Mouse (Mus musculus) heart, adult 2 months (tissue): ENCODE data around the gene Sfxn1. TPM values are rescaled to one million over a fixed set of nuclear protein-coding genes. Genes with fewer than 3 reads are reported as not detected.

Experiments
- DNase-seq, 2 experiments: peaks; one replicate each; pipeline ENCODE4 v3.0.0; 2021
- H3K27ac ChIP-seq: fragments of 200-600 bp; 2 replicates; pipeline ENCODE4 v1.8.1; 2022
- H3K27me3 ChIP-seq: fragments of 200-500 bp; 2 replicates; pipeline ENCODE4 v1.6.1; 2012; ENCODE audit warnings: mild to moderate bottlenecking, low read length, inconsistent platforms, mixed read lengths; ENCODE audit not compliant: control insufficient read depth, insufficient read depth
- H3K36me3 ChIP-seq: fragments of 200-500 bp; 2 replicates; pipeline ENCODE4 v1.6.1; 2012; ENCODE audit warnings: low read length, inconsistent platforms; ENCODE audit not compliant: control insufficient read depth, insufficient read depth
- H3K4me1 ChIP-seq: fragments of 200-500 bp; 2 replicates; pipeline ENCODE4 v1.6.1; 2011; ENCODE audit warnings: low read length; ENCODE audit not compliant: control insufficient read depth, insufficient read depth
- H3K4me3 ChIP-seq: fragments of 200-600 bp; 2 replicates; pipeline ENCODE4 v1.8.1; 2022
- H3K79me2 ChIP-seq: fragments of 200-500 bp; replicated peaks from 2 replicates; pipeline ENCODE4 v1.6.1; 2012; ENCODE audit warnings: mild to moderate bottlenecking, inconsistent platforms, low read length, moderate library complexity, mixed read lengths; ENCODE audit not compliant: control insufficient read depth, insufficient read depth
- H3K9ac ChIP-seq: fragments of 200-500 bp; 2 replicates; pipeline ENCODE4 v1.6.1; 2012; ENCODE audit warnings: low read depth, mild to moderate bottlenecking, control low read depth, inconsistent platforms, low read length, mixed read lengths
- CTCF ChIP-seq: fragments of 200-600 bp; IDR thresholded peaks from 2 replicates; pipeline ENCODE4 v1.8.1; 2022; ENCODE audit warnings: antibody characterized with exemption, mild to moderate bottlenecking, moderate library complexity
- EP300 ChIP-seq: fragments of 200-500 bp; IDR thresholded peaks from 2 replicates; pipeline ENCODE4 v1.6.1; 2011; ENCODE audit warnings: low read depth, low read length, control low read depth; ENCODE audit not compliant: insufficient read depth
- POLR2A ChIP-seq: fragments of 200-500 bp; IDR thresholded peaks from 2 replicates; pipeline ENCODE4 v1.6.1; 2011; ENCODE audit warnings: mild to moderate bottlenecking, low read depth, low read length, control low read depth; ENCODE audit not compliant: insufficient read depth
- WGBS: fragments of 180-500 bp; shearing (Covaris S2); methylation state at CpG from one replicate; pipeline ENCODE4 v1.1.7; 2018; 5-methylcytosine and 5-hydroxymethylcytosine counted together
- intact Hi-C: fragments of 180-260 bp; cut with DNase I; formaldehyde crosslinking; loops from one replicate; pipeline ENCODE4 v1.15.1; 2025
- polyA plus RNA-seq: library from polyadenylated mRNA; depleted of rRNA; stranded (reverse); fragments of >200 nt; gene quantifications from 2 replicates; pipeline ENCODE4 v1.2.3, GENCODE M21; 2012; rRNA removed
- total RNA-seq, 2 experiments: library from RNA; stranded (reverse); gene quantifications; 2 replicates each; pipeline ENCODE4 v1.2.3; 2021

Sfxn1 gene
- total and polyA plus RNA-seq, 3 experiments: 6.8 to 8.5 (median 8.1) TPM

DNA sequence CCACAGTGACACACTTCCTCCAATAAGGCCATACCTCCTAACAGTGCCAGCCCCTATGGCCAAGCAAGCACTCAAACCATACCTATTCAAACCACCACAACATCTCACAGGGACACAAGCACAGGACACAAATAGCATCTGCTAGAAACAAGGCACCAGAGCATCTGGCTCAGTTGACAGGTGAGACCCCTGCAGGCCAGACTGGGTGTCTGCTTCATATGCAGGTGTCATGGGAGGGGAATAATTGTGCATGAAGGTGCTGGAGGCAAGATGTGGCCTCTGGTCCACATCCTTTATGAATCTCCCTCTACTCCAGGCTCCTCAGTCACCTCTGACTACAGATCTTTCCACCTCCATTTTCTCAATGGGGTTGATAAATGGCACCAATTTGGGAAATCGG is 80.8 kb downstream of the Sfxn1 start:
- no peak overlapping the region for H3K9ac ChIP-seq
- H3K4me1 ChIP-seq: peaks cover 6% of the 10 kb centered on the region
- TF ChIP-seq POLR2A (no peak), CTCF (no peak), EP300 (no peak)
- WGBS: 78% methylated on average over 1 of the region's 1 CpGs
- no peaks in the 10 kb centered on the region for H3K36me3 ChIP-seq
- H3K27me3 ChIP-seq: no peaks in the 10 kb centered on the region
- intact Hi-C loops: no loop called here
- H3K79me2 ChIP-seq: no peaks in the 10 kb centered on the region
- H3K27ac ChIP-seq: no peak overlapping the region
- no peak for DNase-seq
- no peak overlapping the region for H3K4me3 ChIP-seq

GRCm38 (mm10) chr13:54152911-54153310 is 81.2 kb downstream of the Sfxn1 start:
- TF ChIP-seq CTCF (no peak), EP300 (no peak)
- peaks cover 6% of the 10 kb centered on the region for H3K4me1 ChIP-seq
- WGBS: 68% methylated on average over 7 of the region's 7 CpGs

GRCm38 (mm10) chr13:54153672-54154218 is 82.1 kb downstream of the Sfxn1 start:
- no peaks in the 10 kb centered on the region for H3K36me3 ChIP-seq
- H3K9ac ChIP-seq: no peak overlapping the region
- no peak overlapping the region for H3K4me3 ChIP-seq
- DNase-seq: no peak
- intact Hi-C loops: no loop called here
- H3K27ac ChIP-seq: no peak overlapping the region
- H3K4me1 ChIP-seq: peaks cover 6% of the 10 kb centered on the region
- no peaks in the 10 kb centered on the region for H3K27me3 ChIP-seq
- TF ChIP-seq POLR2A: no peak; the same call in 1 of the 2 replicates
- TF ChIP-seq CTCF: no peak
- 0 out of 2 replicates have a peak, but pooled peaks have one; percentile 14 for TF ChIP-seq EP300
- 36% methylated on average over 9 of the region's 9 CpGs for WGBS
- no peaks in the 10 kb centered on the region for H3K79me2 ChIP-seq

More at GRCm38 (mm10) chr13:54152911-54153310, 81.2 kb downstream of the Sfxn1 start:
- Histone ChIP-seq H3K27ac (no peak overlapping the region), H3K9ac (no peak overlapping the region), H3K36me3 (no peaks in the 10 kb centered on the region), H3K27me3 (no peaks in the 10 kb centered on the region), H3K4me3 (no peak overlapping the region), H3K79me2 (no peaks in the 10 kb centered on the region)
- intact Hi-C loops: no loop called here
- no peak for DNase-seq

DNA sequence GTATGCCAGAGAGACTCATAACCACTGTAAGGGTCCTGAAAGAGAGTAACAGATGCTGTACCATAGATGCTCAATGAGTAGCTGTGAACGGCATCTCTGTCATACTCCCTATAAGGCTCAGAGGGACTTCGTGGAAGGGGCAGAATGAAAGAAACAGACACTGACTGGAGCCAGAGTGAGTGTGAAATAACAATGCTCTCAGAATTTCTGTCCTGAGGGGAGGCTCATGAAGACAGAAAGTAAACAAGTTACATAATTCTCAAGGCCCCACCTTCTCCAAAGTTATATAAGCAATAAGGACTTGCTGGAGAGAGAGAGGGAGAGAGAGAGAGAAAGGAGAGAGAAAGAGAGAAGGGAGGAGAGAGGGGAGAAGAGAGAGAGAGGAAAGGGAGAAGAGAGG is 84.2 kb downstream of the Sfxn1 start:
- Histone ChIP-seq H3K36me3 (no peaks in the 10 kb centered on the region), H3K79me2 (no peaks in the 10 kb centered on the region), H3K9ac (no peak overlapping the region), H3K4me1 (peaks cover 1% of the 10 kb centered on the region), H3K27ac (no peak overlapping the region), H3K4me3 (no peak overlapping the region), H3K27me3 (no peaks in the 10 kb centered on the region)
- TF ChIP-seq CTCF (no peak), POLR2A (no peak), EP300 (no peak)
- WGBS: 74% methylated on average over 2 of the region's 2 CpGs
- DNase-seq: no peak
- intact Hi-C loops: no loop called here

Other genes with a start within 250 kb of the Sfxn1 start
- gene Drd1, start 16.2 kb upstream of the Sfxn1 start, total RNA-seq: under 1 TPM; 0.05 to 0.30 TPM
- 0.12 and 0.27 TPM in 2 replicates for gene Drd1, start 16.2 kb upstream of the Sfxn1 start, polyA plus RNA-seq
- under 1 TPM; 0.23 to 0.34 TPM for gene Hrh2, start 120.3 kb downstream of the Sfxn1 start, total RNA-seq
- gene Hrh2, start 120.3 kb downstream of the Sfxn1 start, polyA plus RNA-seq: 0.68 and 1.3 TPM in 2 replicates